ENCODE assay signal across 20 mouse cellular contexts in the genomic region with DNA sequence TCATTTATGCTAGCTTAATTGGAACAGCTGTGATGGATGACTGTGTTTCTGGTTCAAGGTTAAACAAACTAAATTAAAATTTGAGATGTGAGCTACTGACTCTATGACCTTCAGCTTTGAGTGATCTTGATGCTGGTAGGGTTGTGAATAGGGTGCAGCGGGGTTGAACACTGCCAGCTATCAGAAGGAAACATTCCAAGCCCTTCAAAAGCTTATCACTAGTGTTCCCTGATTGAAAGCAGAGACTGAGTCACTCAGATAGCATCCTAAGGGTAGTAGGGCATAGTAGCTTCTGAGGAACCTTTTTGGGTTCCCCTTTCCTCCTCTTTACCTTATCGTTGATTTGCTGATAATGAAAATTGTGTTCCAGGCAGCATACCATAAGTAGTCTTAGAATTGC.
DNase-seq lines count a peak whose midpoint lies in the region; ATAC-seq lines count a peak whose summit lies in the region.
"Had no signal": no experiment of that assay in that cellular context is flagged by ENCODE, and none has a peak within 500 bp of the region (broad histone marks: within the 10 kb centered on the region; RNA-seq: fewer than 3 reads in every experiment).

No protein-coding gene starts in this region.

- 2% methylated on average over 2 of the region's 2 CpGs for WGBS in heart, embryonic 12.5 days
- WGBS in heart, embryonic 16.5 days = 6% methylated on average over 2 of the region's 2 CpGs

- no peak overlapping the region for H3K9ac ChIP-seq in heart, embryonic 12.5 days
- H3K9ac ChIP-seq in heart, embryonic 16.5 days (ENCODE audit: low read length) = no peak overlapping the region
- H3K9ac ChIP-seq: embryonic facial prominence, embryonic 12.5 days; forebrain, embryonic 15.5 days; hindbrain, embryonic 15.5 days had no signal

- ATAC-seq in heart, embryonic 12.5 days (ENCODE audit: insufficient number of reproducible peaks, low FRiP score) = peak; percentile 53
- ATAC-seq in heart, embryonic 16.5 days (replicated peaks; ENCODE audit: extremely low read depth, insufficient read depth, low FRiP score) = peak; percentile 93
- ATAC-seq: activated CD4-positive, CD25-positive, alpha-beta regulatory T cell, adult 4 months; forebrain, embryonic 15.5 days; intestine, embryonic 16.5 days; Patski had no signal

- H3K9me3 ChIP-seq in heart, embryonic 12.5 days (replicated peaks) = no peaks in the 10 kb centered on the region
- H3K9me3 ChIP-seq in heart, embryonic 16.5 days (replicated peaks; ENCODE audit: control insufficient read depth, low read length) = no peaks in the 10 kb centered on the region
- H3K9me3 ChIP-seq: embryonic facial prominence, embryonic 12.5 days; forebrain, embryonic 15.5 days; hindbrain, embryonic 15.5 days had no signal

- no peaks in the 10 kb centered on the region for H3K27me3 ChIP-seq in heart, embryonic 12.5 days (replicated peaks)
- H3K27me3 ChIP-seq in heart, embryonic 16.5 days (ENCODE audit: control insufficient read depth, insufficient read depth, low read length) = no peaks in the 10 kb centered on the region
- H3K27me3 ChIP-seq: CH12.LX; embryonic facial prominence, embryonic 12.5 days; forebrain, embryonic 15.5 days; hindbrain, embryonic 15.5 days; Patski had no signal

- H3K36me3 ChIP-seq in heart, embryonic 12.5 days = no peaks in the 10 kb centered on the region
- H3K36me3 ChIP-seq in heart, embryonic 16.5 days (ENCODE audit: control insufficient read depth, insufficient read depth) = no peaks in the 10 kb centered on the region
- H3K36me3 ChIP-seq: embryonic facial prominence, embryonic 12.5 days; forebrain, embryonic 15.5 days; hindbrain, embryonic 15.5 days had no signal

- H3K4me3 ChIP-seq in heart, embryonic 12.5 days = no peak overlapping the region
- peak overlapping the region; percentile 24 for H3K4me3 ChIP-seq in heart, embryonic 16.5 days (ENCODE audit: low read length)
- H3K4me3 ChIP-seq: embryonic facial prominence, embryonic 12.5 days; forebrain, embryonic 15.5 days; hindbrain, embryonic 15.5 days had no signal

- peak overlapping the region; percentile 43 for H3K4me2 ChIP-seq in heart, embryonic 12.5 days
- H3K4me2 ChIP-seq in heart, embryonic 16.5 days (ENCODE audit: low read depth, low read length) = peak overlapping the region; percentile 49
- H3K4me2 ChIP-seq: embryonic facial prominence, embryonic 12.5 days; forebrain, embryonic 15.5 days; hindbrain, embryonic 15.5 days had no signal

- H3K4me1 ChIP-seq in heart, embryonic 12.5 days (replicated peaks) = peaks cover 29% of the 10 kb centered on the region
- H3K4me1 ChIP-seq in heart, embryonic 16.5 days (ENCODE audit: control insufficient read depth, insufficient read depth, low read length) = peaks cover 21% of the 10 kb centered on the region; the same call in 1 of the 2 replicates
- H3K4me1 ChIP-seq: embryonic facial prominence, embryonic 12.5 days; forebrain, embryonic 15.5 days; hindbrain, embryonic 15.5 days had no signal

- peak overlapping the region; percentile 83 for H3K27ac ChIP-seq in heart, embryonic 12.5 days (ENCODE audit: poor library complexity, severe bottlenecking)
- H3K27ac ChIP-seq in heart, embryonic 16.5 days (ENCODE audit: low read length) = peak overlapping the region; percentile 93
- H3K27ac ChIP-seq: embryonic facial prominence, embryonic 12.5 days; forebrain, embryonic 15.5 days; hindbrain, embryonic 15.5 days had no signal

- DNase-seq in adrenal gland, adult 8-10 months = peak; percentile 13
- no peak for DNase-seq in adrenal gland, postnatal 10 days
- DNase-seq in heart, adult 8-10 months (ENCODE audit: low spot score) = peak; percentile 8
- DNase-seq in urinary bladder, postnatal 4 days (ENCODE audit: low spot score in 2 of 2) = no peak
- no peak for DNase-seq in B cell, adult 2 months
- no peak for DNase-seq in kidney, adult 8-10 months
- DNase-seq: adrenal gland, postnatal 14 days; cerebellum, adult 11-12 months; cerebellum, adult 9-10 months; cerebellum, postnatal 25 days; gastrocnemius, postnatal 36 days had no signal

Comparison
In these comparisons a context has a peak if more than half of its experiments do, and no peak if none do; other contexts are left out.
1. DNase-seq: peak in adrenal gland, adult 8-10 months (single experiment) and heart, adult 8-10 months (single experiment); none in adrenal gland, postnatal 10 days (single experiment), urinary bladder, postnatal 4 days (0 of 2), B cell, adult 2 months (0 of 2) and kidney, adult 8-10 months (0 of 2).